Mouse (Mus musculus) cortical plate, adult 2 months (tissue): ENCODE measurements at regions not wholly inside any gene's neighbourhood (a gene's known extent, or its start where the extent isn't known, plus 50 kb on each side); places are given as distances from the start of the nearest gene placed in this dataset.

ENCODE experiments used
- CTCF ChIP-seq: fragments of 200-500 bp; IDR thresholded peaks from 2 replicates; pipeline ENCODE4 v1.5.1; 2011; ENCODE audit warnings: mild to moderate bottlenecking, control low read depth, low read length; ENCODE audit not compliant: insufficient read depth; ENCODE audit errors: extremely low read depth
- POLR2A ChIP-seq: fragments of 200-500 bp; IDR thresholded peaks from 2 replicates; pipeline ENCODE4 v1.6.1; 2011; ENCODE audit warnings: mild to moderate bottlenecking, low read length, control low read depth; ENCODE audit not compliant: insufficient read depth; ENCODE audit errors: extremely low read depth

- TF ChIP-seq CTCF (no peak), POLR2A (no peak)
Observed at GRCm38 (mm10) chr9:52243032-52243431, 74.7 kb upstream of the Zc3h12c start.
